Mouse (Mus musculus): ENCODE results near the gene Zfp786. TPM values are rescaled to one million over a fixed set of nuclear protein-coding genes. Genes with fewer than 3 reads are reported as not detected.

Zfp786 gene
- polyA plus RNA-seq, 1 experiment from 2014 or later, result 17.7 TPM

DNA sequence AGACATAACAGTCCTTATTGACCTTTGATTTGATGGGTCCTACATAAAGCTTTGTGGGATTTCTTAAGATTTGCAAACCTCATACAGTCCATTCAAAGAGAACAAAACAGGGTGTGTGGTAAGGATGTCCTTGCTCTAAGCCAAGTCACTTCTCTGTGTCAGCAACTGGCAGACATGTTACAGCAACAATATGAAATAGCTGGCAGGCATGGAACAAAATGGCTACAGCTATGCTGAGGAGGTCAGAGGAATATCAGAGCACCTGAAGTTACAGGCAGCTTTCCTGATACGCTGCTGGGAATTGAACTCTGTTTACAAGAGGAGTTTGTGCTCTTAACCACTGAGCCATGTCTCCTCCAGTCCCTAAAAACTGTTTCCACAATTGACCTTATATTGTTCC is 1.6 kb upstream of the Zfp786 start:
- Histone ChIP-seq H3K4me2 (ENCODE audit: low read depth, low read length) (no peak overlapping the region), H3K36me3 (ENCODE audit: control insufficient read depth, insufficient read depth, low read length) (no peaks in the 10 kb centered on the region), H3K4me3 (ENCODE audit: low read depth, low read length) (no peak overlapping the region), H3K27ac (ENCODE audit: low read depth, low read length) (no peak overlapping the region), H3K4me1 (ENCODE audit: control insufficient read depth, insufficient read depth, low read length) (peaks cover 6% of the 10 kb centered on the region; the same call in 1 of the 2 replicates), H3K9me3 (ENCODE audit: control insufficient read depth, low read length) (no peaks in the 10 kb centered on the region), H3K27me3 (ENCODE audit: control insufficient read depth, insufficient read depth, low read length) (no peaks in the 10 kb centered on the region), H3K9ac (replicated peaks; ENCODE audit: low read depth, low read length) (no peak overlapping the region)
- ATAC-seq (ENCODE audit: low read depth), result no peak
- whole genome bisulfite sequencing, result 82% methylated on average over 1 of the region's 1 CpGs

DNA sequence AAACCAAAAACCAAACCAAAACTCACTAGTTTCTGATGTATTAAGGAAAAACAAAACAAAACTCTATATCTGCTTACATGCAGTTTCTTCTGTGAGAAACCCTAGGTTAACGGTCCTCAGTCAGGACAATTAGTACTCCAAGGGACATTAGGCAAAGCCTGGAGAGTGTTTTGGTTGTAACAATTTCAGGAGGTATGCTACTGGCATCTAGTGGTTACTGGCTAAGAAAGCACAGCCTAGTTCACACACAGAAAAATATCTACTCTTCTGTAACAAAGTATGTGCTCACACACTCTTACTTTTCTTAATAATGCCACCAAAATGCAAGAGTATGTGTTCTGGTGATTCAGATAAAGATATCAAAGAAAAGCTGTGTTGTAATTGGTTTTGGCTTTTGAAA is 1.7 kb downstream of the Zfp786 start:
- peaks cover 6% of the 10 kb centered on the region; the same call in 1 of the 2 replicates for H3K4me1 ChIP-seq (ENCODE audit: control insufficient read depth, insufficient read depth, low read length)
- 14% methylated on average over 1 of the region's 1 CpGs for WGBS
- no peak overlapping the region for H3K27ac ChIP-seq (ENCODE audit: low read depth, low read length)
- no peak for ATAC-seq (ENCODE audit: low read depth)
- no peaks in the 10 kb centered on the region for H3K27me3 ChIP-seq (ENCODE audit: control insufficient read depth, insufficient read depth, low read length)
- H3K9me3 ChIP-seq (ENCODE audit: control insufficient read depth, low read length), result no peaks in the 10 kb centered on the region
- peak overlapping the region; percentile 93; the same call in 1 of the 2 replicates for H3K9ac ChIP-seq (replicated peaks; ENCODE audit: low read depth, low read length)
- peaks cover 19% of the 10 kb centered on the region for H3K36me3 ChIP-seq (ENCODE audit: control insufficient read depth, insufficient read depth, low read length)
- peak overlapping the region; percentile 59 for H3K4me2 ChIP-seq (ENCODE audit: low read depth, low read length)
- H3K4me3 ChIP-seq (ENCODE audit: low read depth, low read length), result peak overlapping the region; percentile 81

DNA sequence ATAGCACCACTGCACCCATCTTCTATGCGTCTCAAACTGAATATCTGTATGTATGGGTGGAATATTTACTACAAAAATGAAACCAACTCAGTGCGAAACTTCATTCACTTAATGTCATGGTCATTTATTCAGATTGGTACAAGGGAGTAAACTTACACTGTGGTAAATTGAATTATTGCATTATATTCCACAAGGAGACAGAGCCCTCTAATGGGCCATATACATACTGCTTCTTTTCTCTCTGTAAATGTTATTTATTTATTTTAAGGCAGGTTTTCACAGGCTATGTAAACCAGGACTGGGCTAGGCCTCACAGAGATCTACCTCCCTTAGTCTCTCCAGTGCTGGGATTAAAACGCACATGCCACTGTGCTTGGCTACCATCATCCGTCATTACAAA is 3.2 kb downstream of the Zfp786 start:
- Histone ChIP-seq H3K9ac (replicated peaks; ENCODE audit: low read depth, low read length) (no peak overlapping the region), H3K27me3 (ENCODE audit: control insufficient read depth, insufficient read depth, low read length) (no peaks in the 10 kb centered on the region), H3K4me2 (ENCODE audit: low read depth, low read length) (no peak overlapping the region), H3K27ac (ENCODE audit: low read depth, low read length) (no peak overlapping the region), H3K4me1 (ENCODE audit: control insufficient read depth, insufficient read depth, low read length) (peaks cover 6% of the 10 kb centered on the region; the same call in 1 of the 2 replicates), H3K9me3 (ENCODE audit: control insufficient read depth, low read length) (no peaks in the 10 kb centered on the region), H3K4me3 (ENCODE audit: low read depth, low read length) (no peak overlapping the region), H3K36me3 (ENCODE audit: control insufficient read depth, insufficient read depth, low read length) (peaks cover 30% of the 10 kb centered on the region)
- no peak for ATAC-seq (ENCODE audit: low read depth)
- 91% methylated on average over 4 of the region's 4 CpGs for WGBS

DNA sequence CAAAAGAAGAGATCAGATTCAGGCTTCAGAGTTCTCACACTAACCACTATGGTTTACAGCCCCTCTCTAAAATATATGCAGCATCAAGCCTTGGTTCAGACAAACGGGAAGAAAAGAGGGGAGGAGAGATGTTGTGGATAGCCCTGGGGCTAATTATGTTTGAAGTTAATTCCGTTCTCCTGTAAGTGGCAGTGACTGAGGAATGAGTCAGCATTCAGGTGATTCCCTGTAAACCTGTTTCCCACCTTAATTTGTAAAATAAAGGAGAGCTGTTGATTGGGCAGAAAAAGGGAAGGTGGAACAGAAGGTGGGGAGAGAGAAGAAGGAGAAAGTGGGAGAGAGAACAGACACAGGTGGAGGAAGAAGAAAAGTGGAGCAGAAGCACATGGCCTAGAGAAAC is 6.4 kb downstream of the Zfp786 start:
- peaks cover 6% of the 10 kb centered on the region; the same call in 1 of the 2 replicates for H3K4me1 ChIP-seq (ENCODE audit: control insufficient read depth, insufficient read depth, low read length)
- H3K27ac ChIP-seq (ENCODE audit: low read depth, low read length), result no peak overlapping the region
- H3K36me3 ChIP-seq (ENCODE audit: control insufficient read depth, insufficient read depth, low read length), result peaks cover 44% of the 10 kb centered on the region
- H3K4me3 ChIP-seq (ENCODE audit: low read depth, low read length), result no peak overlapping the region
- H3K9me3 ChIP-seq (ENCODE audit: control insufficient read depth, low read length), result no peaks in the 10 kb centered on the region
- no peak overlapping the region for H3K9ac ChIP-seq (replicated peaks; ENCODE audit: low read depth, low read length)
- 66% methylated on average over 2 of the region's 2 CpGs for WGBS
- H3K27me3 ChIP-seq (ENCODE audit: control insufficient read depth, insufficient read depth, low read length), result no peaks in the 10 kb centered on the region
- no peak overlapping the region for H3K4me2 ChIP-seq (ENCODE audit: low read depth, low read length)
- no peak for ATAC-seq (ENCODE audit: low read depth)

DNA sequence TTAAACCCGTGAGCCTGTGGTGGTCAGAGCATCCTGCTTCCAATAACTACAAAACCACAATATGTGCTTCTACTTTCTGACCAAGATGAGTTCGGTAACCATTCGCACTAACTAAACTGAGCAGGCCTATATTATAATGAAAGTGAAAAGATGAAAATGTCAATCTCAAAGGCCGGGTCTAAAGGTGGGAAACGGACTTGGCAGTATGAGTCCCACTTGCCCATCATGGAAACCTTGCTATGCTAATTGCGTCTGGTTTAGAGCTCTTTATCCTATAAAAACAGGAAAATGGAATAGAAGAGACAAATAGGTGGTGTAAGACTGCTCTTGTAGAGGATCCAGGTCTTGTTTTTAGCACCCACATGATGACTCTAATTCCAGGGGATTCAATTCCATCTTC is 8.9 kb downstream of the Zfp786 start:
- no peak overlapping the region for H3K4me3 ChIP-seq (ENCODE audit: low read depth, low read length)
- 93% methylated on average over 6 of the region's 6 CpGs for WGBS

DNA sequence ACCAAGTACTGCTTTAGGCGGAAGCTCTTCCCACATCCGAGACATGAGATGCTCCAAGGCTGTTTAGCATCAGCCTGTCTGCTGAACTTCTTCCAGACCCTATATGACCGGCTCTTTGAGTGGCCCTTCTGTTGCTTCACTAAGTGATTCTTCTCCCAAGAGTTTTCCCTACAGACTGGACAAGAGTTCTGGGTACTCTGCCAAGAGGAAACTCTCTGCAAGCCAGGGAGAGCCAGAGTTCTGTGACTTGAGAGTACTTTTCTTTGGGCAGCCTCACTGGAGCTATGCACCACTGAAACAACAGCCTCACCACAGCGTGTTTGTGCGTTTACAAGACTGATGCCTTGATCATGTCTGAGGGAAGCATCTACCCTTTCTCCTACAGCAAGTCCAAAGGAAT is 9.4 kb downstream of the Zfp786 start:
- Histone ChIP-seq H3K9me3 (ENCODE audit: control insufficient read depth, low read length) (no peaks in the 10 kb centered on the region), H3K4me1 (ENCODE audit: control insufficient read depth, insufficient read depth, low read length) (no peaks in the 10 kb centered on the region), H3K4me2 (ENCODE audit: low read depth, low read length) (no peak overlapping the region), H3K27ac (ENCODE audit: low read depth, low read length) (no peak overlapping the region), H3K27me3 (ENCODE audit: control insufficient read depth, insufficient read depth, low read length) (no peaks in the 10 kb centered on the region), H3K9ac (replicated peaks; ENCODE audit: low read depth, low read length) (no peak overlapping the region), H3K4me3 (ENCODE audit: low read depth, low read length) (no peak overlapping the region), H3K36me3 (ENCODE audit: control insufficient read depth, insufficient read depth, low read length) (peaks cover 52% of the 10 kb centered on the region)
- WGBS, result 95% methylated on average over 5 of the region's 5 CpGs
- no peak for ATAC-seq (ENCODE audit: low read depth)

More for the DNA sequence above, 8.9 kb downstream of the Zfp786 start:
- Histone ChIP-seq H3K27ac (ENCODE audit: low read depth, low read length) (no peak overlapping the region), H3K4me1 (ENCODE audit: control insufficient read depth, insufficient read depth, low read length) (no peaks in the 10 kb centered on the region), H3K9ac (replicated peaks; ENCODE audit: low read depth, low read length) (no peak overlapping the region), H3K9me3 (ENCODE audit: control insufficient read depth, low read length) (no peaks in the 10 kb centered on the region), H3K4me2 (ENCODE audit: low read depth, low read length) (no peak overlapping the region), H3K36me3 (ENCODE audit: control insufficient read depth, insufficient read depth, low read length) (peaks cover 52% of the 10 kb centered on the region), H3K27me3 (ENCODE audit: control insufficient read depth, insufficient read depth, low read length) (no peaks in the 10 kb centered on the region)
- no peak for ATAC-seq (ENCODE audit: low read depth)

DNA sequence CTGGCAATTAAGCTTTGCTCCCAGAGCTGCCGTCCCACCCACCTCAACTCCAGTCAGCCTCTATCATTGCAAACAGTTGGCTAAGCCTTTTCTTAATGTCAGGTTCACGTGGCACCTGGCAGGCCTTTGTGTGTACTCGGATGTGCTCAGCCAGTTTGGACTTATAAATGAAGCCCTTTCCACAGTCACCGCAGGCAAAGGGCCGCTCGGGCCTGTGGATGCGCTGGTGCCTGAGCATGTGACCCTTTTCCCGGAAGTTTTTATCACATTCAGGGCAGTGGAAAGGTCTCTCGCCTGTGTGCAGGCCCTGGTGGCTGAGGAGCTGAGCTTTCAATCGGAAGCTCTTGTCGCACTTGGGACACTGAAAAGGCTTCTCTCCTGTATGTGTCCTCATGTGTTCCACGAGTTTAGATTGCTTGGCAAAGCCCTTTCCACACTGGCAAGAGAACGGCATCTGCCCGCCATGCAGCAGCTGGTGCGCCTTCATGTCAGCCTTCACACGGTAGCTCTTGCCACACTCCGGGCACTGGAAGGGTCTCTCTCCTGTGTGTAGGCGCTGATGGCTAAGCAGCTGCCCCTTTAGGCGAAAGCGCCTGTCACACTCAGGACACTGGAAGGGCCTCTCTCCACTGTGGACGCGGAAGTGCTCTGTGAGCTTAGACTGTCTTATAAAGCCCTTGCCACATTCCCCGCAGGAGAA is 10.9 kb downstream of the Zfp786 start:
- no peak for ATAC-seq (ENCODE audit: low read depth)
- Histone ChIP-seq H3K9me3 (ENCODE audit: control insufficient read depth, low read length) (no peaks in the 10 kb centered on the region), H3K9ac (replicated peaks; ENCODE audit: low read depth, low read length) (no peak overlapping the region), H3K4me2 (ENCODE audit: low read depth, low read length) (no peak overlapping the region), H3K27ac (ENCODE audit: low read depth, low read length) (no peak overlapping the region), H3K36me3 (ENCODE audit: control insufficient read depth, insufficient read depth, low read length) (peaks cover 40% of the 10 kb centered on the region), H3K4me3 (ENCODE audit: low read depth, low read length) (no peak overlapping the region), H3K4me1 (ENCODE audit: control insufficient read depth, insufficient read depth, low read length) (no peaks in the 10 kb centered on the region), H3K27me3 (ENCODE audit: control insufficient read depth, insufficient read depth, low read length) (no peaks in the 10 kb centered on the region)
- 91% methylated on average over 23 of the region's 23 CpGs for WGBS

DNA sequence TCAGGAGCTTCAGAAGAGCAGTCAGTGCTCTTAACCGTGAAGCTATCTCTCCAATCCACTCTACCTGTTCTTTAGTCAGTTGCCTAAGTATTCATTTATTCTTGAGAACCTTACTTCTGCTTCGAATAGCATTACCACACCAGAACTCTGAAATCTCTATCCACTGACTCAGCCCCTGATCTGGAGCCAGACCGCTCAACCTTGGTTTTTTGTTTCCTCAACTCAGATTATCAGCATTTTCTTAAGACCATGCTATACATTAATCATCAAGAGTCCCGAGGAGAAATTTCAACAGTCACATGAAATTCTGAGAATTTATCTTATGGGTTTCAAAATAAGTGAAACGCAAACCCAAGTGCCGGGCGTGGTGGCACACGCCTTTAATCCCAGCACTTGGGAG is 11.9 kb downstream of the Zfp786 start:
- peaks cover 30% of the 10 kb centered on the region for H3K36me3 ChIP-seq (ENCODE audit: control insufficient read depth, insufficient read depth, low read length)
- ATAC-seq (ENCODE audit: low read depth), result no peak
- WGBS, result 93% methylated on average over 8 of the region's 8 CpGs

DNA sequence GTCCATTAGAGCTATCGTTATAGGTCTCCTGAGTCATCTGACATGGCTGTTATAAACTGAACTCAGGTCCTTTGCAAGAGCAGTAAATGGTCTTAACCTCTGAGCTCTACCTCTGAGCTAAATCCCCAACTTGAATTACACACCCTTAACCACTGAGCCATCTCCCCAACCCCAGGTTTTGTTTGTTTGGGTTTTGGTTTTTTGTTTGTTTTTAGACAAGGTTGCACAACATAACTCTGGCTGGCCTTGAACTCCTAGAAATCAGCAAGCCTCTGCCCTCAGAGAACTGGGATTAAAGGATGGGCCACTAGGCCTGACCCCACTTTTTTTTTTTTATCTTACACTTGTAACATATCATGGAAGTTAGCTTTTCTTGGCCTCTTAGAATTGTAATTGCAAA is 14.5 kb downstream of the Zfp786 start:
- ATAC-seq (ENCODE audit: low read depth), result no peak
- WGBS, result 95% methylated on average over 1 of the region's 1 CpGs
- H3K27me3 ChIP-seq (ENCODE audit: control insufficient read depth, insufficient read depth, low read length), result no peaks in the 10 kb centered on the region
- no peaks in the 10 kb centered on the region for H3K9me3 ChIP-seq (ENCODE audit: control insufficient read depth, low read length)
- no peak overlapping the region for H3K27ac ChIP-seq (ENCODE audit: low read depth, low read length)
- no peak overlapping the region for H3K4me2 ChIP-seq (ENCODE audit: low read depth, low read length)
- H3K36me3 ChIP-seq (ENCODE audit: control insufficient read depth, insufficient read depth, low read length), result peaks cover 22% of the 10 kb centered on the region
- no peak overlapping the region for H3K9ac ChIP-seq (replicated peaks; ENCODE audit: low read depth, low read length)
- H3K4me3 ChIP-seq (ENCODE audit: low read depth, low read length), result no peak overlapping the region
- peaks cover 11% of the 10 kb centered on the region for H3K4me1 ChIP-seq (ENCODE audit: control insufficient read depth, insufficient read depth, low read length)

More for the DNA sequence above, 11.9 kb downstream of the Zfp786 start:
- Histone ChIP-seq H3K4me3 (ENCODE audit: low read depth, low read length) (no peak overlapping the region), H3K9ac (replicated peaks; ENCODE audit: low read depth, low read length) (no peak overlapping the region), H3K27me3 (ENCODE audit: control insufficient read depth, insufficient read depth, low read length) (no peaks in the 10 kb centered on the region), H3K4me2 (ENCODE audit: low read depth, low read length) (no peak overlapping the region), H3K9me3 (ENCODE audit: control insufficient read depth, low read length) (no peaks in the 10 kb centered on the region), H3K27ac (ENCODE audit: low read depth, low read length) (no peak overlapping the region), H3K4me1 (ENCODE audit: control insufficient read depth, insufficient read depth, low read length) (no peaks in the 10 kb centered on the region)
